Mouse (Mus musculus) layer of hippocampus, adult 18-20 months (tissue): ENCODE results near the gene Dok5. TPM values are rescaled to one million over a fixed set of nuclear protein-coding genes. Genes with fewer than 3 reads are reported as not detected.

Experiments used
- DNase-seq, 2 experiments: peaks; one replicate each; pipeline ENCODE4 v3.0.0; 2022; ENCODE audit warnings: low spot score in 2 of 2
- total RNA-seq, 2 experiments: library from RNA; stranded (reverse); gene quantifications; 2 replicates each; pipeline ENCODE4 v1.2.3; 2021

Dok5 gene
- total RNA-seq, 2 experiments from 2014 or later: 13.2 to 15.4 TPM

GRCm38 (mm10) chr2:170856085-170856484, 124.5 kb downstream of the Dok5 start:
- peak in 1 of 2 experiments; percentile 17 for DNase-seq

- no peak for DNase-seq
Observed at GRCm38 (mm10) chr2:170857507-170857906, 125.9 kb downstream of the Dok5 start.

GRCm38 (mm10) chr2:170858640-170859039, 127.0 kb downstream of the Dok5 start:
- no peak for DNase-seq

- no peak for DNase-seq
Observed at GRCm38 (mm10) chr2:170860576-170860975, 129.0 kb downstream of the Dok5 start.

GRCm38 (mm10) chr2:170862799-170863198, 131.2 kb downstream of the Dok5 start:
- DNase-seq: no peak

GRCm38 (mm10) chr2:170863201-170863600, 131.6 kb downstream of the Dok5 start:
- no peak for DNase-seq

GRCm38 (mm10) chr2:170864043-170864442, 132.4 kb downstream of the Dok5 start:
- no peak for DNase-seq

GRCm38 (mm10) chr2:170864820-170865219, 133.2 kb downstream of the Dok5 start:
- no peak for DNase-seq

GRCm38 (mm10) chr2:170870566-170870965, 139.0 kb downstream of the Dok5 start:
- DNase-seq: no peak

- peak in 1 of 2 experiments; percentile 34 for DNase-seq
Observed at GRCm38 (mm10) chr2:170871469-170871868, 139.9 kb downstream of the Dok5 start.

GRCm38 (mm10) chr2:170873382-170873781, 141.8 kb downstream of the Dok5 start:
- DNase-seq: peak; percentile 73 to 88

GRCm38 (mm10) chr2:170877515-170877914, 145.9 kb downstream of the Dok5 start:
- peak; percentile 63 to 84 for DNase-seq

- DNase-seq: no peak
Observed at GRCm38 (mm10) chr2:170877936-170878335, 146.3 kb downstream of the Dok5 start.

- DNase-seq: no peak
Observed at GRCm38 (mm10) chr2:170884209-170884801, 152.7 kb downstream of the Dok5 start.

- DNase-seq: no peak
Observed at GRCm38 (mm10) chr2:170887984-170888383, 156.4 kb downstream of the Dok5 start.

- DNase-seq: peak in 1 of 2 experiments; percentile 42
Observed at GRCm38 (mm10) chr2:170895096-170895495, 163.5 kb downstream of the Dok5 start.

- DNase-seq: no peak
Observed at GRCm38 (mm10) chr2:170902204-170903028, 170.8 kb downstream of the Dok5 start.

- no peak for DNase-seq
Observed at GRCm38 (mm10) chr2:170903029-170903306, 171.4 kb downstream of the Dok5 start.

GRCm38 (mm10) chr2:170903367-170903766, 171.8 kb downstream of the Dok5 start:
- DNase-seq: no peak

- DNase-seq: peak; percentile 8 to 55
Observed at GRCm38 (mm10) chr2:170912589-170913223, 181.1 kb downstream of the Dok5 start.

- DNase-seq: no peak
Observed at GRCm38 (mm10) chr2:170913863-170914262, 182.3 kb downstream of the Dok5 start.

GRCm38 (mm10) chr2:170915646-170916045, 184.0 kb downstream of the Dok5 start:
- no peak for DNase-seq
